Mouse (Mus musculus): ENCODE measurements around the gene Arhgef6.

GRCm38 (mm10) chrX:57377096-57377495 is 38.6 kb upstream of the Arhgef6 start:
- TF ChIP-seq CTCF (IDR thresholded peaks at IDR 0.05; ENCODE audit: low read depth, low read length) (no peak), POLR2A (IDR thresholded peaks at IDR 0.05; ENCODE audit: borderline replicate concordance, low read depth, low read length) (no peak)
